Mouse (Mus musculus): ENCODE measurements around the gene Satb2. TPM values are rescaled to one million over a fixed set of nuclear protein-coding genes. Genes with fewer than 3 reads are reported as not detected.

Gene Satb2
- total and polyA plus RNA-seq, 3 experiments = not detected

GRCm38 (mm10) chr1:56955739-56956085 is 22.7 kb downstream of the Satb2 start:
- H3K36me3 ChIP-seq (ENCODE audit: control insufficient read depth in 1 of 2, insufficient read depth in 2 of 2, low read length in 2 of 2) = no peaks in the 10 kb centered on the region
- TF ChIP-seq HCFC1 (IDR thresholded peaks at IDR 0.05; ENCODE audit: low read depth, low read length) = no peak
- no peak for TF ChIP-seq KAT2A (conservative IDR thresholded peaks at IDR 0.05; ENCODE audit: low read depth, low read length)
- TF ChIP-seq POLR2A (IDR thresholded peaks at IDR 0.05; ENCODE audit: control insufficient read depth in 1 of 2, insufficient read depth in 1 of 2, low read depth in 1 of 2, low read length in 2 of 2, poor library complexity in 1 of 2) = no peak
- TF ChIP-seq MEF2A (IDR thresholded peaks at IDR 0.05; ENCODE audit: extremely low read depth, insufficient replicate concordance, low read depth, low read length, poor library complexity, severe bottlenecking) = no peak
- no peak for TF ChIP-seq CTCF (IDR thresholded peaks at IDR 0.05 in 2 of 3, conservative IDR thresholded peaks at IDR 0.05 in 1 of 3; ENCODE audit: control insufficient read depth in 1 of 3, insufficient read depth in 1 of 3, low read depth in 2 of 3, low read length in 3 of 3, poor library complexity in 1 of 3, severe bottlenecking in 1 of 3)
- TF ChIP-seq MAX (IDR thresholded peaks at IDR 0.05; ENCODE audit: low read length) = no peak
- no peak for TF ChIP-seq ZNF384 (IDR thresholded peaks at IDR 0.05; ENCODE audit: low read depth, low read length)
- TF ChIP-seq TBP (IDR thresholded peaks at IDR 0.05; ENCODE audit: low read depth, low read length) = no peak
- TF ChIP-seq MYB (IDR thresholded peaks at IDR 0.05; ENCODE audit: low read depth, low read length) = no peak
- no peak for TF ChIP-seq ELF1 (IDR thresholded peaks at IDR 0.05; ENCODE audit: low read depth, low read length)
- no peak for TF ChIP-seq MAZ (IDR thresholded peaks at IDR 0.05; ENCODE audit: low read depth, low read length)

GRCm38 (mm10) chr1:56955055-56955738 is 23.3 kb downstream of the Satb2 start:
- H3K4me1 ChIP-seq (ENCODE audit: control insufficient read depth in 1 of 2, insufficient read depth in 2 of 2, low read length in 2 of 2) = no peaks in the 10 kb centered on the region
- no peak overlapping the region for H3K9ac ChIP-seq (ENCODE audit: control insufficient read depth, low read depth, low read length, poor library complexity, severe bottlenecking)
- no peak overlapping the region for H3K27ac ChIP-seq (ENCODE audit: control insufficient read depth, low read depth, low read length)
- no peak for TF ChIP-seq TAL1 (IDR thresholded peaks at IDR 0.05; ENCODE audit: low read length)
- no peak for TF ChIP-seq NELFE (IDR thresholded peaks at IDR 0.05; ENCODE audit: low read depth, low read length)
- TF ChIP-seq CHD1 (IDR thresholded peaks at IDR 0.05; ENCODE audit: low read depth, low read length) = no peak
- no peak for TF ChIP-seq ETS1 (IDR thresholded peaks at IDR 0.05; ENCODE audit: low read depth, low read length)
- no peak for TF ChIP-seq POLR2AphosphoS5 (IDR thresholded peaks at IDR 0.05; ENCODE audit: borderline replicate concordance, low read depth, low read length)
- TF ChIP-seq MEF2A (IDR thresholded peaks at IDR 0.05; ENCODE audit: extremely low read depth, insufficient replicate concordance, low read depth, low read length, poor library complexity, severe bottlenecking) = no peak
- no peaks in the 10 kb centered on the region for H3K27me3 ChIP-seq (ENCODE audit: control insufficient read depth in 1 of 2, insufficient read depth in 2 of 2, low read length in 2 of 2)
- H3K9me3 ChIP-seq (replicated peaks; ENCODE audit: insufficient read depth, low read length) = no peaks in the 10 kb centered on the region
- no peak for DNase-seq (ENCODE audit: low read depth, low spot score)
- H3K79me2 ChIP-seq (ENCODE audit: control insufficient read depth, insufficient read depth, low read length, poor library complexity) = no peaks in the 10 kb centered on the region
- H3K36me3 ChIP-seq (ENCODE audit: control insufficient read depth in 1 of 2, insufficient read depth in 2 of 2, low read length in 2 of 2) = no peaks in the 10 kb centered on the region
- no peak overlapping the region for H3K4me3 ChIP-seq (ENCODE audit: control insufficient read depth in 1 of 2, insufficient read depth in 1 of 2, low read depth in 2 of 2, low read length in 2 of 2)

More at GRCm38 (mm10) chr1:56955739-56956085, 22.7 kb downstream of the Satb2 start:
- no peaks in the 10 kb centered on the region for H3K79me2 ChIP-seq (ENCODE audit: control insufficient read depth, insufficient read depth, low read length, poor library complexity)
- H3K27me3 ChIP-seq (ENCODE audit: control insufficient read depth in 1 of 2, insufficient read depth in 2 of 2, low read length in 2 of 2) = no peaks in the 10 kb centered on the region
- H3K9me3 ChIP-seq (replicated peaks; ENCODE audit: insufficient read depth, low read length) = no peaks in the 10 kb centered on the region
- no peak overlapping the region for H3K27ac ChIP-seq (ENCODE audit: control insufficient read depth, low read depth, low read length)
- DNase-seq (ENCODE audit: low read depth, low spot score) = no peak
- H3K4me1 ChIP-seq (ENCODE audit: control insufficient read depth in 1 of 2, insufficient read depth in 2 of 2, low read length in 2 of 2) = no peaks in the 10 kb centered on the region
- no peak overlapping the region for H3K4me3 ChIP-seq (ENCODE audit: control insufficient read depth in 1 of 2, insufficient read depth in 1 of 2, low read depth in 2 of 2, low read length in 2 of 2)
- no peak overlapping the region for H3K9ac ChIP-seq (ENCODE audit: control insufficient read depth, low read depth, low read length, poor library complexity, severe bottlenecking)

Measured in MEL (cell line).